Mouse (Mus musculus) CH12.LX (cell line): ENCODE measurements at regions not wholly inside any gene's neighbourhood (a gene's known extent, or its start where the extent isn't known, plus 50 kb on each side); places are given as distances from the start of the nearest gene placed in this dataset.

Source experiments
- DNase-seq: peaks from one replicate; pipeline ENCODE4 v3.0.0-alpha.2; 2013; ENCODE audit errors: extremely low read depth
- H3K27ac ChIP-seq: 2 replicates; pipeline ENCODE4 v1.5.1; 2012; ENCODE audit warnings: low read depth, mild to moderate bottlenecking, control low read depth, moderate library complexity; ENCODE audit not compliant: insufficient read depth
- H3K27me3 ChIP-seq: replicated peaks from 2 replicates; pipeline ENCODE3; 2012; ENCODE audit warnings: inconsistent platforms
- H3K36me3 ChIP-seq, 2 experiments: replicated peaks in 1 of 2; 2 replicates each; pipeline versions ENCODE3 to v1.6.1; 2012; ENCODE audit warnings: inconsistent platforms in 1 of 2, low read length in 1 of 2, mild to moderate bottlenecking in 1 of 2, mixed read lengths in 1 of 2, moderate library complexity in 1 of 2; ENCODE audit not compliant: control insufficient read depth in 1 of 2, insufficient read depth in 1 of 2
- H3K4me1 ChIP-seq, 2 experiments: 2 replicates each; pipeline ENCODE4 v1.6.1; 2012; ENCODE audit warnings: inconsistent platforms in 1 of 2, moderate library complexity in 1 of 2; ENCODE audit not compliant: insufficient read depth in 2 of 2, control insufficient read depth in 1 of 2
- H3K4me2 ChIP-seq: 2 replicates; pipeline ENCODE4 v1.6.1; 2012; ENCODE audit warnings: low read depth, mild to moderate bottlenecking, control low read depth; ENCODE audit not compliant: poor library complexity, insufficient read depth, severe bottlenecking
- H3K4me3 ChIP-seq, 3 experiments: fragments of 150-350 bp in 1 of 3; sonication (generic) in 1 of 3; replicated peaks in 1 of 3; 2 replicates each; pipeline versions ENCODE3 to v1.5.1; 2011 to 2012; ENCODE audit warnings: low read depth in 2 of 3, low read length in 2 of 3, mild to moderate bottlenecking in 2 of 3, moderate library complexity in 2 of 3, control low read depth in 1 of 3, improper control_type of control experiment in 1 of 3, inconsistent platforms in 1 of 3, mixed read lengths in 1 of 3; ENCODE audit not compliant: poor library complexity in 1 of 3
- H3K79me2 ChIP-seq: replicated peaks from 2 replicates; pipeline ENCODE4 v1.6.1; 2012; ENCODE audit warnings: mild to moderate bottlenecking, moderate library complexity; ENCODE audit not compliant: control insufficient read depth, poor library complexity, insufficient read depth, severe bottlenecking; ENCODE audit errors: extremely low read depth
- H3K9ac ChIP-seq: 2 replicates; pipeline ENCODE4 v1.6.1; 2012; ENCODE audit warnings: low read depth, mild to moderate bottlenecking, control low read depth, moderate library complexity; ENCODE audit not compliant: insufficient read depth
- H3K9me3 ChIP-seq: replicated peaks from 2 replicates; pipeline ENCODE3; 2012; ENCODE audit warnings: low read length, inconsistent platforms, mixed read lengths
- CHD1 ChIP-seq: IDR thresholded peaks from 2 replicates; pipeline ENCODE4 v1.6.1; 2012; ENCODE audit warnings: low read depth, low read length, improper control_type of control experiment, inconsistent platforms
- CHD2 ChIP-seq: IDR thresholded peaks from 2 replicates; pipeline ENCODE4 v1.6.1; 2011; ENCODE audit warnings: low read length, improper control_type of control experiment
- ETS1 ChIP-seq: conservative IDR thresholded peaks from 2 replicates; pipeline ENCODE4 v1.6.1; 2012; ENCODE audit warnings: low read depth, mild to moderate bottlenecking, inconsistent platforms, low read length, improper control_type of control experiment, moderate library complexity
- KAT2A ChIP-seq: IDR thresholded peaks from 2 replicates; pipeline ENCODE4 v1.6.1; 2012; ENCODE audit warnings: low read length, improper control_type of control experiment, inconsistent platforms; ENCODE audit not compliant: insufficient replicate concordance
- NELFE ChIP-seq: IDR thresholded peaks from 2 replicates; pipeline ENCODE4 v1.6.1; 2011; ENCODE audit warnings: low read depth, low read length, improper control_type of control experiment
- PAX5 ChIP-seq: IDR thresholded peaks from 2 replicates; pipeline ENCODE4 v1.6.1; 2012; ENCODE audit warnings: low read length, inconsistent platforms, mixed read lengths
- RCOR1 ChIP-seq: conservative IDR thresholded peaks from 2 replicates; pipeline ENCODE4 v1.6.1; 2012; ENCODE audit warnings: low read depth, mild to moderate bottlenecking, inconsistent platforms, low read length, improper control_type of control experiment
- SIN3A ChIP-seq: IDR thresholded peaks from 2 replicates; pipeline ENCODE4 v1.6.1; 2012; ENCODE audit warnings: low read length, improper control_type of control experiment, inconsistent platforms
- TBP ChIP-seq: conservative IDR thresholded peaks from 2 replicates; pipeline ENCODE4 v1.6.1; 2011; ENCODE audit warnings: low read depth, low read length, improper control_type of control experiment
- UBTF ChIP-seq: IDR thresholded peaks from 2 replicates; pipeline ENCODE4 v1.6.1; 2012; ENCODE audit warnings: low read depth, mild to moderate bottlenecking, inconsistent platforms, low read length, improper control_type of control experiment, moderate library complexity
- USF1 ChIP-seq: IDR thresholded peaks from 2 replicates; pipeline ENCODE4 v1.6.1; 2014; ENCODE audit warnings: low read depth, mild to moderate bottlenecking, inconsistent platforms, low read length, improper control_type of control experiment
- USF2 ChIP-seq: conservative IDR thresholded peaks from 2 replicates; pipeline ENCODE4 v1.6.1; 2011; ENCODE audit warnings: low read depth, low read length, improper control_type of control experiment
- ZC3H11A ChIP-seq: IDR thresholded peaks from 2 replicates; pipeline ENCODE4 v1.6.1; 2012; ENCODE audit warnings: low read depth, mild to moderate bottlenecking, inconsistent platforms, low read length, improper control_type of control experiment
- ZKSCAN1 ChIP-seq: IDR thresholded peaks from 2 replicates; pipeline ENCODE4 v1.6.1; 2012; ENCODE audit warnings: low read depth, inconsistent platforms, low read length, improper control_type of control experiment, borderline replicate concordance
- ZNF384 ChIP-seq: IDR thresholded peaks from 2 replicates; pipeline ENCODE4 v1.6.1; 2012; ENCODE audit warnings: low read depth, low read length, improper control_type of control experiment, inconsistent platforms
- dilution Hi-C: fragments of 300-500 bp; cut with MboI; formaldehyde crosslinking; loops from 2 replicates; pipeline ENCODE4 v1.14.3; 2020; ENCODE audit warnings: low sequenced_read_pairs; ENCODE audit not compliant: extremely low pct_unique_long_range_greater_than_20kb, extremely low pct_ligation_motif_present
- in situ Hi-C: fragments of 300-500 bp; cut with MboI; formaldehyde crosslinking; loops from 3 replicates; pipeline ENCODE4 v1.14.3; 2019; ENCODE audit warnings: low sequenced_read_pairs, low pct_ligation_motif_present, low pct_unique_long_range_greater_than_20kb, mixed read lengths

GRCm38 (mm10) chr13:52451486-52451885 lies 79.6 kb downstream of the Diras2 start:
- Histone ChIP-seq H3K4me1 (peaks cover 17 to 36% of the 10 kb centered on the region in 2 experiments; a peak in 3 of 4 replicates), H3K4me2 (no peak overlapping the region), H3K79me2 (no peaks in the 10 kb centered on the region), H3K27ac (no peak overlapping the region), H3K9me3 (no peaks in the 10 kb centered on the region), H3K36me3 (no peaks in the 10 kb centered on the region), H3K27me3 (no peaks in the 10 kb centered on the region), H3K4me3 (no peak overlapping the region), H3K9ac (no peak overlapping the region)
- TF ChIP-seq ETS1, result no peak
- TF ChIP-seq ZKSCAN1, result no peak
- no peak for TF ChIP-seq TBP
- TF ChIP-seq UBTF, result no peak
- TF ChIP-seq PAX5, result no peak
- TF ChIP-seq USF1, result no peak
- no peak for TF ChIP-seq CHD1
- no peak for TF ChIP-seq SIN3A
- no peak for TF ChIP-seq ZNF384
- no peak for TF ChIP-seq NELFE
- no peak for TF ChIP-seq USF2
- TF ChIP-seq RCOR1, result no peak
- TF ChIP-seq KAT2A, result no peak
- no peak for DNase-seq
- dilution Hi-C loops (no loop called here), in situ Hi-C loops (no loop called here)

GRCm38 (mm10) chr13:52452291-52452690 lies 78.8 kb downstream of the Diras2 start:
- no peaks in the 10 kb centered on the region for H3K79me2 ChIP-seq
- H3K4me3 ChIP-seq, result no peak overlapping the region
- in situ Hi-C loops (no loop called here), dilution Hi-C loops (no loop called here)
- no peak for DNase-seq
- no peak overlapping the region for H3K9ac ChIP-seq
- H3K36me3 ChIP-seq, result no peaks in the 10 kb centered on the region
- no peak overlapping the region for H3K27ac ChIP-seq
- H3K27me3 ChIP-seq, result no peaks in the 10 kb centered on the region
- H3K4me1 ChIP-seq, result peaks cover 13 to 36% of the 10 kb centered on the region in 2 experiments; a peak in 3 of 4 replicates
- no peaks in the 10 kb centered on the region for H3K9me3 ChIP-seq
- TF ChIP-seq SIN3A (no peak), RCOR1 (no peak), ZKSCAN1 (no peak), CHD2 (no peak), USF2 (no peak), CHD1 (no peak), ZC3H11A (no peak), ZNF384 (no peak)
- TF ChIP-seq, all 38 proteins: peak for 0
- no peak overlapping the region for H3K4me2 ChIP-seq
